Mouse (Mus musculus): Measurements from ENCODE around the gene Bfsp2. TPM values are rescaled to one million over a fixed set of nuclear protein-coding genes. Genes with fewer than 3 reads are reported as not detected.

Bfsp2 gene
- total RNA-seq, 2 experiments from 2014 or later: 0.41 to 0.71 TPM

GRCm38 (mm10) chr9:103485606-103486005, 5.4 kb upstream of the Bfsp2 start:
- DNase-seq (ENCODE audit: low spot score): no peak

GRCm38 (mm10) chr9:103480603-103481220, 492 bp upstream of the Bfsp2 start:
- no peak for DNase-seq (ENCODE audit: low spot score)

GRCm38 (mm10) chr9:103475414-103475813, 4.8 kb downstream of the Bfsp2 start:
- DNase-seq (ENCODE audit: low spot score): no peak

GRCm38 (mm10) chr9:103473915-103474688, 6.1 kb downstream of the Bfsp2 start:
- DNase-seq (ENCODE audit: low spot score): no peak

- DNase-seq (ENCODE audit: low spot score): no peak
These were observed 8.4 kb downstream of the Bfsp2 start for GRCm38 (mm10) chr9:103471784-103472183.

- no peak for DNase-seq (ENCODE audit: low spot score)
These were observed 10.7 kb downstream of the Bfsp2 start for GRCm38 (mm10) chr9:103469516-103469915.

- no peak for DNase-seq (ENCODE audit: low spot score)
These were observed 11.3 kb downstream of the Bfsp2 start for GRCm38 (mm10) chr9:103468911-103469310.

GRCm38 (mm10) chr9:103465711-103466220, 14.5 kb downstream of the Bfsp2 start:
- DNase-seq (ENCODE audit: low spot score): no peak

GRCm38 (mm10) chr9:103465293-103465692, 14.9 kb downstream of the Bfsp2 start:
- no peak for DNase-seq (ENCODE audit: low spot score)

GRCm38 (mm10) chr9:103463833-103464232, 16.4 kb downstream of the Bfsp2 start:
- DNase-seq (ENCODE audit: low spot score): no peak

GRCm38 (mm10) chr9:103459839-103460238, 20.4 kb downstream of the Bfsp2 start:
- no peak for DNase-seq (ENCODE audit: low spot score)

GRCm38 (mm10) chr9:103459307-103459706, 20.9 kb downstream of the Bfsp2 start:
- no peak for DNase-seq (ENCODE audit: low spot score)

- DNase-seq (ENCODE audit: low spot score): no peak
These were observed 30.6 kb downstream of the Bfsp2 start for GRCm38 (mm10) chr9:103449651-103450050.

GRCm38 (mm10) chr9:103449092-103449491, 31.1 kb downstream of the Bfsp2 start:
- DNase-seq (ENCODE audit: low spot score): no peak

GRCm38 (mm10) chr9:103444656-103445055, 35.6 kb downstream of the Bfsp2 start:
- no peak for DNase-seq (ENCODE audit: low spot score)

GRCm38 (mm10) chr9:103443824-103444185, 36.4 kb downstream of the Bfsp2 start:
- DNase-seq (ENCODE audit: low spot score): no peak

GRCm38 (mm10) chr9:103443121-103443823, 36.9 kb downstream of the Bfsp2 start:
- peak; percentile 21 for DNase-seq (ENCODE audit: low spot score)

GRCm38 (mm10) chr9:103440597-103440996, 39.6 kb downstream of the Bfsp2 start:
- DNase-seq (ENCODE audit: low spot score): no peak

- DNase-seq (ENCODE audit: low spot score): peak; percentile 34
These were observed 43.1 kb downstream of the Bfsp2 start for GRCm38 (mm10) chr9:103437104-103437503.

- DNase-seq (ENCODE audit: low spot score): no peak
These were observed 46.1 kb downstream of the Bfsp2 start for GRCm38 (mm10) chr9:103434116-103434515.

- DNase-seq (ENCODE audit: low spot score): peak; percentile 81
These were observed 48.0 kb downstream of the Bfsp2 start for GRCm38 (mm10) chr9:103432122-103432778.

- no peak for DNase-seq (ENCODE audit: low spot score)
These were observed 48.5 kb downstream of the Bfsp2 start for GRCm38 (mm10) chr9:103431718-103432117.
